Comparison of ENCODE assay signal across 8 mouse cellular contexts in the genomic region with DNA sequence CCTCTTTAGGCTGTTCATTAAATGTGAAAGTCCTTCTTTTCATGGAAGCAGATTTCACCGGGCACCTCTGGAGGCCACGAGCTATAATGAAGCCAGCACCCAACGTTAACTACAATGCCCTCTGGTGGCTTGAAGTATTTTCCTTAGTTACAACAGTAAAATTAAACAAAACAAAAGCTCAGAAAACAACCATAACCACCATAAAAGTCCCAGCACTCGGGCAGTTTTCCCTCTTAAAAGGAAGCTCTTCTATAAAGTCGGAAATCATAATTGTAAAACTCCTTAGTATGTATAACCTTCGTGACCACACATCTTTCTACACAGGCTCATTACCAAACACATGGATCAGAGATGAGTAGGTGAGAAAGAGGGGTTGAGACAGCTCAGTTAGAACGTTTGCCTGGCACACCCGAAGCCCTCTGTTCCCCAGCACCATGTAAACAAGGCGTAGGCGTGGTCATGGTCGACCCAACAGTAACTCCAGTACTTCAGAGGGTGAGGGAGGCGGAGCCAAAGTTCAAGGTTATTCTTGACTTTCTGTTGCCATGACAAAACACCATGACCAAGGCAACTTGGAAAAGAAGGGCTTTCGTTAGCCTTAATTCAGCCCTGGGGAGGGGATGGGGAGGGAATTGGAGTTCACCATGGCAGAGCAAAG. TPM values are rescaled to one million over a fixed set of nuclear protein-coding genes. Genes with fewer than 3 reads are reported as not detected.
DNase-seq lines count a peak whose midpoint lies in the region; ATAC-seq lines count a peak whose summit lies in the region.

No protein-coding gene starts in this region.

- no peak for ATAC-seq in kidney, embryonic 16.5 days (ENCODE audit: low FRiP score, low TSS enrichment)
- ATAC-seq in common myeloid progenitor, adult 5-6 weeks (replicated peaks; ENCODE audit: low read depth, poor library complexity, severe bottlenecking), result peak; percentile 37; the same call in 1 of the 2 replicates
- ATAC-seq in frontal cortex, adult (ENCODE audit: low TSS enrichment), result no peak
- ATAC-seq in megakaryocyte-erythroid progenitor cell, adult 5-6 weeks (replicated peaks; ENCODE audit: low FRiP score, low TSS enrichment, poor library complexity, severe bottlenecking), result no peak

- WGBS in kidney, embryonic 16.5 days, result 56% methylated on average over 13 of the region's 13 CpGs

- H3K4me3 ChIP-seq in kidney, embryonic 16.5 days (ENCODE audit: low read length), result no peak overlapping the region

- peak; percentile 31 to 32 for DNase-seq in kidney, adult 8-10 months
- peak; percentile 56 to 58 for DNase-seq in CD8-positive naive resting alpha-beta T cell, adult 2 months (ENCODE audit: low read depth in 2 of 2, low spot score in 2 of 2)
- peak; percentile 33 to 52 for DNase-seq in lung, postnatal 4 days
- DNase-seq in left cerebral cortex, adult 9 months (ENCODE audit: low spot score in 2 of 2), result no peak

- H3K9ac ChIP-seq in kidney, embryonic 16.5 days (replicated peaks; ENCODE audit: low read length), result no peak overlapping the region

- 0 out of 2 replicates have a peak, but pooled peaks cover 2% of the 10 kb centered on the region for H3K9me3 ChIP-seq in kidney, embryonic 16.5 days (ENCODE audit: low read length)

- H3K36me3 ChIP-seq in kidney, embryonic 16.5 days (ENCODE audit: insufficient read depth, low read length), result no peaks in the 10 kb centered on the region

- H3K4me1 ChIP-seq in kidney, embryonic 16.5 days (ENCODE audit: insufficient read depth, low read length), result peaks cover 18% of the 10 kb centered on the region

- H3K27me3 ChIP-seq in kidney, embryonic 16.5 days (ENCODE audit: insufficient read depth, low read length), result no peaks in the 10 kb centered on the region

- no peak overlapping the region for H3K27ac ChIP-seq in kidney, embryonic 16.5 days (ENCODE audit: low read length)

- no peak overlapping the region for H3K4me2 ChIP-seq in kidney, embryonic 16.5 days (replicated peaks; ENCODE audit: low read depth, low read length)

RNA-seq across cellular contexts. Expression of gene Slc25a17, which starts 58.3 kb away (rescaled TPM):
- polyA plus RNA-seq in kidney, embryonic 16.5 days (2015; fragmentation: Nextera tagmentation; extraction: Ambion mirVana), result 134 and 148 TPM in 2 replicates
- total RNA-seq in common myeloid progenitor, adult 5-6 weeks (2017), result 82.7 and 97.2 TPM in 2 replicates
- total RNA-seq in megakaryocyte-erythroid progenitor cell, adult 5-6 weeks (2014; fragmentation: Nextera tagmentation), result 54.3 and 76.2 TPM in 2 replicates
- total RNA-seq in megakaryocyte-erythroid progenitor cell, adult 5-6 weeks (2017), result 89.4 and 90.9 TPM in 2 replicates

Comparison
In these comparisons a context has a peak if more than half of its experiments do, and no peak if none do; other contexts are left out.
1. DNase-seq: peak in kidney, adult 8-10 months (2 of 2), CD8-positive naive resting alpha-beta T cell, adult 2 months (2 of 2) and lung, postnatal 4 days (2 of 2); none in left cerebral cortex, adult 9 months (0 of 2).